Mouse (Mus musculus) c-Kit-positive CD71-positive TER-119-negative erythroid progenitor cells, embryonic 14.5 days (primary cell): Measurements from ENCODE around the gene Arfrp1.

Experiments used
- DNase-seq: peaks from one replicate; pipeline ENCODE4 v3.0.0-alpha.2; 2013; ENCODE audit warnings: low read depth

Gene Arfrp1

GRCm38 (mm10) chr2:181364860-181365596 is at the start of gene Arfrp1, which contains the start of gene Zgpat:
Arfrp1 (minus strand) TSS chr2:181365404.
Zgpat (plus strand) TSS chr2:181364928.
- peak; percentile 72 for DNase-seq

GRCm38 (mm10) chr2:181413141-181413540 is 47.9 kb upstream of the Arfrp1 start:
- DNase-seq: no peak

GRCm38 (mm10) chr2:181410760-181411473 is 45.7 kb upstream of the Arfrp1 start:
- DNase-seq: no peak

- no peak for DNase-seq
These were observed 44.4 kb upstream of the Arfrp1 start for GRCm38 (mm10) chr2:181409643-181410042.

- no peak for DNase-seq
These were observed 38.5 kb upstream of the Arfrp1 start for GRCm38 (mm10) chr2:181403722-181404121.

GRCm38 (mm10) chr2:181401497-181401896 is 36.3 kb upstream of the Arfrp1 start:
- no peak for DNase-seq

GRCm38 (mm10) chr2:181397207-181397761 is 32.1 kb upstream of the Arfrp1 start:
- no peak for DNase-seq

GRCm38 (mm10) chr2:181394086-181394485 is 28.9 kb upstream of the Arfrp1 start:
- no peak for DNase-seq

GRCm38 (mm10) chr2:181392600-181393213 is 27.5 kb upstream of the Arfrp1 start:
- peak; percentile 86 for DNase-seq

- no peak for DNase-seq
These were observed 26.3 kb upstream of the Arfrp1 start for GRCm38 (mm10) chr2:181391541-181391940.

- no peak for DNase-seq
These were observed 25.8 kb upstream of the Arfrp1 start for GRCm38 (mm10) chr2:181391022-181391421.

GRCm38 (mm10) chr2:181390136-181390870 is 25.1 kb upstream of the Arfrp1 start:
- no peak for DNase-seq

- no peak for DNase-seq
These were observed 21.5 kb upstream of the Arfrp1 start for GRCm38 (mm10) chr2:181386663-181387210.

GRCm38 (mm10) chr2:181385885-181386284 is 20.7 kb upstream of the Arfrp1 start:
- DNase-seq: no peak

- DNase-seq: no peak
These were observed 19.8 kb upstream of the Arfrp1 start for GRCm38 (mm10) chr2:181384919-181385391.

GRCm38 (mm10) chr2:181384463-181384862 is 19.3 kb upstream of the Arfrp1 start:
- no peak for DNase-seq

GRCm38 (mm10) chr2:181381631-181382306 is 16.6 kb upstream of the Arfrp1 start:
- DNase-seq: no peak

GRCm38 (mm10) chr2:181381107-181381506 is 15.9 kb upstream of the Arfrp1 start:
- DNase-seq: no peak

- DNase-seq: no peak
These were observed 15.0 kb upstream of the Arfrp1 start for GRCm38 (mm10) chr2:181380251-181380650.

- no peak for DNase-seq
These were observed 14.6 kb upstream of the Arfrp1 start, which contains the start of gene Lime1 for GRCm38 (mm10) chr2:181379778-181380177. Lime1 (plus strand) TSS chr2:181380078.

GRCm38 (mm10) chr2:181378701-181379100 is 13.5 kb upstream of the Arfrp1 start:
- no peak for DNase-seq
